Mouse (Mus musculus) small intestine, adult 2 months (tissue): ENCODE measurements at regions not wholly inside any gene's neighbourhood (a gene's known extent, or its start where the extent isn't known, plus 50 kb on each side); places are given as distances from the start of the nearest gene placed in this dataset.

Experiments
- CTCF ChIP-seq: fragments of 200-500 bp; IDR thresholded peaks from 2 replicates; pipeline ENCODE4 v1.5.1; 2012; ENCODE audit warnings: low read depth, mild to moderate bottlenecking, control low read depth, inconsistent platforms, low read length, moderate library complexity, mixed read lengths; ENCODE audit not compliant: insufficient replicate concordance, insufficient read length; ENCODE audit errors: extremely low read depth
- POLR2A ChIP-seq: fragments of 200-500 bp; IDR thresholded peaks from 2 replicates; pipeline ENCODE4 v1.6.1; 2012; ENCODE audit warnings: low read depth, mild to moderate bottlenecking, control low read depth, inconsistent platforms, low read length, moderate library complexity

DNA sequence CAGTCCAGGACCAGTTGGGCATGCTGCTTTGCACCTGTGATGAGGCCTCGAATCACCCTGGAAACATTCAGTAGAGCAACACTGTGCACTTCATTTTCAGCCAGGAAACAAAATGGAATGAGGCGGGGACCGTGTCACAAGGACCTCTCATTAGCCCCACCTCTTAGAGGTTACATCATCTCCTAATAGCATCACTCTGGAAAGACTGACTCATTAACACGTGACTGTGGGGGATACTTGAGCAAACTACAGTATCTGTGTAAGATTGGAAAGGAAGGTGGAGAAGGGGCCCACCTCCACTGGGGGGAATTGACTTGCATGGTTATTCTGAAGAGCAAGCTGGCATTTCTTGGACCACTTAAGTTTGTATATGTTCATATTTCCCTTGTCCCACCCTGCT lies 275.3 kb downstream of the Plpp3 start:
- TF ChIP-seq CTCF = no peak
- TF ChIP-seq POLR2A = no peak
